Mouse (Mus musculus) liver, embryonic 12.5 days (tissue): ENCODE measurements at regions not wholly inside any gene's neighbourhood (a gene's known extent, or its start where the extent isn't known, plus 50 kb on each side); places are given as distances from the start of the nearest gene placed in this dataset.

Source experiments
- ATAC-seq: fragments of 200-750 bp; cut with Nextera tagmentation; 2 replicates; pipeline ENCODE4 v1.8.0; 2017; ENCODE audit warnings: moderate number of reproducible peaks, mild to moderate bottlenecking, moderate library complexity
- H3K27ac ChIP-seq: fragments of 300-500 bp; sonication (generic); 2 replicates; pipeline ENCODE4 v1.5.1; 2016; ENCODE audit warnings: mild to moderate bottlenecking
- H3K27me3 ChIP-seq: fragments of 300-500 bp; sonication (generic); replicated peaks from 2 replicates; pipeline ENCODE4 v1.6.1; 2016; ENCODE audit warnings: mild to moderate bottlenecking, moderate library complexity
- H3K36me3 ChIP-seq: fragments of 300-500 bp; sonication (generic); 2 replicates; pipeline ENCODE4 v1.6.1; 2016; ENCODE audit warnings: mild to moderate bottlenecking, moderate library complexity
- H3K4me1 ChIP-seq: fragments of 300-500 bp; sonication (generic); 2 replicates; pipeline ENCODE4 v1.6.1; 2016
- H3K4me2 ChIP-seq: fragments of 300-500 bp; sonication (generic); 2 replicates; pipeline ENCODE4 v1.6.1; 2016; ENCODE audit warnings: mild to moderate bottlenecking, moderate library complexity
- H3K4me3 ChIP-seq: fragments of 300-500 bp; sonication (generic); 2 replicates; pipeline ENCODE4 v1.5.1; 2016; ENCODE audit warnings: mild to moderate bottlenecking, moderate library complexity
- H3K9ac ChIP-seq: fragments of 300-500 bp; sonication (generic); 2 replicates; pipeline ENCODE4 v1.6.1; 2016; ENCODE audit warnings: mild to moderate bottlenecking, moderate library complexity
- H3K9me3 ChIP-seq: fragments of 300-500 bp; sonication (generic); replicated peaks from 2 replicates; pipeline ENCODE4 v1.6.1; 2016; ENCODE audit warnings: mild to moderate bottlenecking, moderate library complexity
- WGBS: fragments of 180-500 bp; shearing (Covaris S2); methylation state at CpG from one replicate; pipeline ENCODE4 v1.1.7; 2016; ENCODE audit not compliant: insufficient replicate concordance; 5-methylcytosine and 5-hydroxymethylcytosine counted together

DNA sequence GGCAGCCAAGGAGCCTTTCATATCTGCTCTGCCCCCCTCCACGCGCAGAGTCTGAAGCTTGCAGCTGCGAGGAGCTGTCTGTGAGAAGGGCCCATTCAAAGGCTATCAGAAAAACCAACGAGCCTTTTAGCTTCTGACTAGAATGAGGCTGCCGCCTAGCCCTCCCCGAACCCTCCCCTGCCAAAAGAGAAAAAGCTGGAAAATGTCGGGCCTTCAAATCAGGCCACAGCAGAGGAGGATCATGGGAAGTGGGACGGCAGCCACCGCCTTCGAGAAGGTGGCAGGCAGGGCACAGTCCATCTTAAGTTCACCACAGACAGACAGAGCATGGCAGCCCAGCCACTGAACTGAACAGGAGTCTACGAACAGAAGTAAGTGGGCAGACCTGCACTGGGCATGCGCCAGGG, 108.6 kb upstream of the Igsf21 start:
- no peaks in the 10 kb centered on the region for H3K27me3 ChIP-seq
- H3K9ac ChIP-seq = no peak overlapping the region
- no peaks in the 10 kb centered on the region for H3K9me3 ChIP-seq
- 63% methylated on average over 12 of the region's 12 CpGs for WGBS
- H3K4me3 ChIP-seq = no peak overlapping the region
- no peaks in the 10 kb centered on the region for H3K36me3 ChIP-seq
- ATAC-seq = no peak
- H3K4me2 ChIP-seq = no peak overlapping the region
- H3K27ac ChIP-seq = no peak overlapping the region
- no peaks in the 10 kb centered on the region for H3K4me1 ChIP-seq

DNA sequence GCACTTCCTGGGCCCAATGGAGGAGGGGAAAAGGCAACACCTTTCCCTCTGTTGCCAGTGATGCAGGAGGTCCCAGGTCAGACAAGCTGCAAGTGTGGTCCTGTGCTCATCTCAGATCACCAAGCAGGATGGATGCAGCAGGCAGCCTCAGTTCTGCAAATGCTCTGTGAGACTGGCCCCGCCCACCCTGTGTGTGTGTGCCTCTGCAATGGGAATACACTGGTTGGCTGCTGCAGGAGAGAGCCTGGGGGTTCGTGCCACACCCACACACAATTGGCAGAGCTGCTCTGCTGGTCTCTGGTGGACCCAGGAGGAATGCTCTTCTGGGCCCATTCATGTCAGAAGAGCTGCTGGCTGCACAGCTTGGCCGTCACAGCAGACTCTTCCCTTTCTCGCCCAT, 102.2 kb upstream of the Igsf21 start:
- Histone ChIP-seq H3K9ac (no peak overlapping the region), H3K4me1 (no peaks in the 10 kb centered on the region), H3K36me3 (no peaks in the 10 kb centered on the region), H3K4me3 (no peak overlapping the region), H3K9me3 (0 out of 2 replicates have a peak, but pooled peaks cover 7% of the 10 kb centered on the region), H3K27me3 (no peaks in the 10 kb centered on the region), H3K4me2 (no peak overlapping the region), H3K27ac (no peak overlapping the region)
- no peak for ATAC-seq
- WGBS = 58% methylated on average over 4 of the region's 4 CpGs

GRCm38 (mm10) chr4:140330138-140330537, 83.6 kb upstream of the Igsf21 start:
- 69% methylated on average over 4 of the region's 4 CpGs for WGBS
- H3K4me3 ChIP-seq = no peak overlapping the region
- no peaks in the 10 kb centered on the region for H3K36me3 ChIP-seq
- no peaks in the 10 kb centered on the region for H3K27me3 ChIP-seq
- peaks cover 21% of the 10 kb centered on the region for H3K9me3 ChIP-seq
- no peak overlapping the region for H3K27ac ChIP-seq
- H3K4me1 ChIP-seq = no peaks in the 10 kb centered on the region
- ATAC-seq = no peak
- no peak overlapping the region for H3K9ac ChIP-seq
- no peak overlapping the region for H3K4me2 ChIP-seq

DNA sequence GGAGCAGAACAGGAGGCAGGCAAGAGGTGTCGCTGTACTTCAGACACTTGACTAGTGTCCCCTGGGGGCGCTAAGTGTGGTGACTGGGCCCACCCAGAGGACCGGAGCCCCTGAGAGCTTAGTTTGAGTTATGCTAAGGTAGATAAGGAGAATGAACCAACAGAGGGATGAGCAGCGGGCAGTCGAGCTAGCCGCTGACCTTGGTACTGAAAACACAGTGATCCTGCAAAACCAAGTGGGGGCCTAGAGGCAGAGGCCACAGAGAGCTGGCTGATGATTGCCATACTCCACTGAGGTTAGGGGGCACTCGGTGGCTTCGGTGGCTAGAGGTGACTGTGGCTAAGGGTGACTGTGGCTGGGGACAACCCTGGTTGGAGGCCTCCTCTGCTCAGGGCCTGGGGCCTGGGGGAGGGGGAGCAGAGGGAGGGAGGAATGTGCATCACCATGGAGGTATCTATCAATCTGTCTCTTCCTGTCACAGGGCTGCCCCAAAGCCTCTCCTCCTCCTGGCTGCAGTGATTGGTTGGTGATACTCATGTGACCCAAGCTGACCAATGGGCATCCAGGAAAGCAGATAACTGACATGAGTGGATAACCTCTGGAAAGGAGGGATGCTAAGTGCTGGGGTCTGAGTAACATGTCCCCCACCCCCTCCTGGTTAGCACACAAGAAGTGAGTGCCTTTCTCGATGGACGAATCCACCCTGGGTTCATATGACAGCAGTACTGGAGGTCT, 80.3 kb upstream of the Igsf21 start:
- WGBS = 30% methylated on average over 10 of the region's 10 CpGs
- no peak overlapping the region for H3K4me2 ChIP-seq
- no peak for ATAC-seq
- H3K27me3 ChIP-seq = no peaks in the 10 kb centered on the region
- H3K27ac ChIP-seq = no peak overlapping the region
- H3K9ac ChIP-seq = no peak overlapping the region
- no peak overlapping the region for H3K4me3 ChIP-seq
- no peaks in the 10 kb centered on the region for H3K4me1 ChIP-seq
- H3K36me3 ChIP-seq = no peaks in the 10 kb centered on the region
- H3K9me3 ChIP-seq = peaks cover 46% of the 10 kb centered on the region

DNA sequence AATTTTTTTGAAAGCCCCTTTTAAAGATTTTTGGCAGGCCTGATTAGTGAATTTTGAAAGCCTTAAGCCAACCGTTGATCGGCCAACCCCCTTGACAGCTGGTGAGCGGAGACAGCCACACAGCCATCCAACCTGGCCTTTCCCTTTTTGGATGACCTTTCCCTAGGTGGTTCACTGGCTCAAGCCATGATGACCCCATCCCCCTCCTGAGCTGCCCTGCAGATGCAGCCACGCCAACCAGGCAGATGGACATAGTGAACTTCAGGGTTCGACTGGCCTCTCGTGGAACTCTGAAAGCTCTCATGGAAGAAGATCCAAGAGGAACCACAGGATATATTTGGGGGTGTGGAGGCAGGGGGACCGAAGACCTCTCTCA, 79.1 kb upstream of the Igsf21 start:
- Histone ChIP-seq H3K4me2 (no peak overlapping the region), H3K27ac (no peak overlapping the region), H3K4me3 (no peak overlapping the region), H3K9ac (no peak overlapping the region), H3K36me3 (no peaks in the 10 kb centered on the region), H3K9me3 (peaks cover 51% of the 10 kb centered on the region), H3K4me1 (no peaks in the 10 kb centered on the region), H3K27me3 (no peaks in the 10 kb centered on the region)
- ATAC-seq = no peak
- 71% methylated on average over 7 of the region's 7 CpGs for WGBS

DNA sequence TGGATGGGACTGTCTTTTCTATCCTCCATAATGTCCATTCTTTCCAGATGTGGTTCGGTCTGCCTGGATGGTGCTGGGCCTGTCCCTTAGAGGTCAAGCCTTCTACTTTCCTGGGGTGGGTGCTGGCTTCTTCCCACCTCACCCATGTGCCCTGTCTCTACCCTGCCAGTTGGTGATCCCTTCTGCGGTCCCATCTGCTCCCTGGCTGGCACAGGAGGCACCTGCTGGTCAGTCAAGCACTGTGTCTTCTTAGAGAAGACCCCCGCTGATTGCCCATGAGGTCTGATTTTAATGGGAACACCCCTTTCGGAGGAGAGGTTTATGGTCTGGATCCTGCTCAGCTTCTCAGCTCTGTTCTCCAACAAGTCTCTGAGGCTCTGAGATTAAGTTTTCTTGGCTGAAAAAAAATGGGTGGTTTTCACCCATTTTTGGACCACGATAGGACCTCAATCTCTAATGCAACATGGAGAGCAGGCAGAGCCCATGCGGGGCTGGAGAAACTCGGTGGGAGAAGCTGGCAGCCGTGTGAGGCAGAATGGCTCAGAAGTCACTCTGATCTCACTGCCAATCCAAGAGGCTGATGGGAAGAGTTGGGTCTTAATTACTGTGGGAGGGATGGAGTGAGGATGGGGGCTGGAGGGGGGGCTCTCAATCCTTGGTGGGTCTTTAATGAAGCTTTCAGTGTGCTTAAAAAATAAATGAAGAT, 78.5 kb upstream of the Igsf21 start:
- no peak for ATAC-seq
- WGBS = 68% methylated on average over 8 of the region's 8 CpGs

DNA sequence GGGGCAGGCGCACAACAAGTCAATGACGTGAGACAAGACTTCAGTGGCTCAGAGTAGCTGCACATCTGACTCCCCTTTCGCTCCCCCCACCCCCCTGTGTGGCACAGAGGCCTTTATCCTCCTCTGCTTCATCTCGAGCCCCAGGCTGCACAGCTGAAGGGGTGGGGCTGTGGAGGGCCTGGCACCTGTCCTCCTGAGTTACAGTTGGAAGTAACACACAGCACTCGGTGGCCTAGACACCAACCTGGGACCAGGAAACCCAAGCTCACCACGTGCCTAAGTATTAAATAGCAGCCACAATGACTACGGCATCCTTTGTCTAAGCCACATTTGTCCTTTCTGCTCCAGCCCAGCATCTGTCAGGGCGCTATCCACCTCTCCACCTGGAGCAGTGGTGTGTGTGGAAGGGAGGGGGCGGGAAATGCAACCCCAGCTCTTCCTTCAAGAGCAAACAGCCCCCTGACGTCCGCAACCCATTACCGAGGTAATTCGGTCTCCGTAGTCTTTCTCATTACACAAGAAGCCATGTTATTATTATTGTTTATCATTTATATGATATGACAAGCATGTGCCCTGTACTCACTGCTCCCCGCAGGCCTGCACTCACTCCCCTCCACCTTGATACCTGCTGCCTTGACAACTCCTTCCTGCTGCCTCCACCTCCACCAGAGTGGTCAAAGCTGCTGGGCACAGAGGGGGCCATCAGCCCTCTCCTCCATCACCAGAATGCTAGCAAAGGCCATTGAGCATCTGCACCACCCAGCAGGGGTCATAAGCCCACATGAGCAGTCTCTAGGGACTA, 73.7 kb upstream of the Igsf21 start:
- Histone ChIP-seq H3K9me3 (peaks cover 43% of the 10 kb centered on the region), H3K4me2 (no peak overlapping the region), H3K9ac (no peak overlapping the region), H3K27ac (no peak overlapping the region), H3K4me3 (no peak overlapping the region), H3K27me3 (no peaks in the 10 kb centered on the region), H3K36me3 (no peaks in the 10 kb centered on the region), H3K4me1 (no peaks in the 10 kb centered on the region)
- WGBS = 71% methylated on average over 15 of the region's 15 CpGs
- ATAC-seq = no peak

More for the DNA sequence above, 78.5 kb upstream of the Igsf21 start:
- H3K4me1 ChIP-seq = no peaks in the 10 kb centered on the region
- peaks cover 49% of the 10 kb centered on the region for H3K9me3 ChIP-seq
- no peak overlapping the region for H3K27ac ChIP-seq
- no peak overlapping the region for H3K9ac ChIP-seq
- no peaks in the 10 kb centered on the region for H3K36me3 ChIP-seq
- H3K27me3 ChIP-seq = no peaks in the 10 kb centered on the region
- no peak overlapping the region for H3K4me3 ChIP-seq
- no peak overlapping the region for H3K4me2 ChIP-seq

GRCm38 (mm10) chr4:140312635-140313034, 66.1 kb upstream of the Igsf21 start:
- Histone ChIP-seq H3K9me3 (peaks cover 20% of the 10 kb centered on the region), H3K4me1 (no peaks in the 10 kb centered on the region), H3K4me2 (no peak overlapping the region), H3K4me3 (no peak overlapping the region), H3K36me3 (no peaks in the 10 kb centered on the region), H3K27ac (no peak overlapping the region), H3K9ac (no peak overlapping the region), H3K27me3 (no peaks in the 10 kb centered on the region)
- 74% methylated on average over 16 of the region's 16 CpGs for WGBS
- no peak for ATAC-seq

GRCm38 (mm10) chr4:140307481-140307880, 60.9 kb upstream of the Igsf21 start:
- WGBS = 76% methylated on average over 8 of the region's 8 CpGs
- Histone ChIP-seq H3K27me3 (no peaks in the 10 kb centered on the region), H3K4me1 (no peaks in the 10 kb centered on the region), H3K4me3 (no peak overlapping the region), H3K27ac (no peak overlapping the region), H3K4me2 (no peak overlapping the region), H3K36me3 (no peaks in the 10 kb centered on the region), H3K9me3 (peaks cover 31% of the 10 kb centered on the region), H3K9ac (no peak overlapping the region)
- no peak for ATAC-seq

DNA sequence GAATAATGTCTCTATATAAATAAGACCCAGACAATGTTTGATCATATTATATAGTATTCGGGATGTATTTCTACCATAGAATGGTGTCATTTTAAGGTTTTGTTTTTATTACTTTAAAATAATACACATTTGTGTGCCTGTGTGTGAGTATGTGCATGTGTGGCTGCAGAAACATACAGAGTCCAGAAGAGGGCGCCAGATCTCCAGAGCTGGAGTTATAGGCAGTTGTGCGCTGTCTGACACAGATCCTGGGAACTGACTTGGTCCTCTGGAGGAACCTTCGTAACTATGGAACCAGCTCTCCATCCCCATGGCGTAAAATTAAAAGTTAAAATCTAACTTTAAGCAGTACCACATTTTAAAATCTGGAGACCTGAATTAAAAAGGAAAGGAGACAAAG, 58.4 kb upstream of the Igsf21 start:
- 66% methylated on average over 5 of the region's 5 CpGs for WGBS
- Histone ChIP-seq H3K9ac (no peak overlapping the region), H3K36me3 (no peaks in the 10 kb centered on the region), H3K4me1 (no peaks in the 10 kb centered on the region), H3K4me3 (no peak overlapping the region), H3K9me3 (peaks cover 28% of the 10 kb centered on the region), H3K27me3 (no peaks in the 10 kb centered on the region), H3K4me2 (no peak overlapping the region), H3K27ac (no peak overlapping the region)
- ATAC-seq = no peak

DNA sequence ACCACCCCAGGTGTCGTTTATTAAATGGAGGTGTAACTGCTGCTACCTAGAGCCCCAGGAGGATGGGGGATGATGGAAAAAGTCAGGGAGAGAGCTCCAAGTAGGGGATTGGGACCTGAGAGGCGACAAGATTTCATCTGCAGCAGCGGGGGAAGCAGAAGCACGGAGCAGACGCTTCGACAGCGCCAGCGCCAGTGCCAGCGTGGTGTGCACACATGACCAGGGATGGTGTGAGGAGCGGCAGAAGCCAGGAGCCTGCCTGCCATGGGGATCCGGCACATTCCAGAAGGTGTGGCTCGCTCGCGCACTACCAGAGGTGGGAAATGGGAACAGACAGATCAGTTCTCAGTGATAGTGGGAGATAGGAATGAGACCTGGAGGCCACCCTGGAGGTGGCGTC, 55.1 kb upstream of the Igsf21 start:
- no peak overlapping the region for H3K9ac ChIP-seq
- no peak overlapping the region for H3K27ac ChIP-seq
- no peak for ATAC-seq
- WGBS = 66% methylated on average over 15 of the region's 15 CpGs
- no peaks in the 10 kb centered on the region for H3K36me3 ChIP-seq
- H3K27me3 ChIP-seq = no peaks in the 10 kb centered on the region
- no peak overlapping the region for H3K4me2 ChIP-seq
- no peak overlapping the region for H3K4me3 ChIP-seq
- H3K4me1 ChIP-seq = no peaks in the 10 kb centered on the region
- H3K9me3 ChIP-seq = peaks cover 26% of the 10 kb centered on the region

DNA sequence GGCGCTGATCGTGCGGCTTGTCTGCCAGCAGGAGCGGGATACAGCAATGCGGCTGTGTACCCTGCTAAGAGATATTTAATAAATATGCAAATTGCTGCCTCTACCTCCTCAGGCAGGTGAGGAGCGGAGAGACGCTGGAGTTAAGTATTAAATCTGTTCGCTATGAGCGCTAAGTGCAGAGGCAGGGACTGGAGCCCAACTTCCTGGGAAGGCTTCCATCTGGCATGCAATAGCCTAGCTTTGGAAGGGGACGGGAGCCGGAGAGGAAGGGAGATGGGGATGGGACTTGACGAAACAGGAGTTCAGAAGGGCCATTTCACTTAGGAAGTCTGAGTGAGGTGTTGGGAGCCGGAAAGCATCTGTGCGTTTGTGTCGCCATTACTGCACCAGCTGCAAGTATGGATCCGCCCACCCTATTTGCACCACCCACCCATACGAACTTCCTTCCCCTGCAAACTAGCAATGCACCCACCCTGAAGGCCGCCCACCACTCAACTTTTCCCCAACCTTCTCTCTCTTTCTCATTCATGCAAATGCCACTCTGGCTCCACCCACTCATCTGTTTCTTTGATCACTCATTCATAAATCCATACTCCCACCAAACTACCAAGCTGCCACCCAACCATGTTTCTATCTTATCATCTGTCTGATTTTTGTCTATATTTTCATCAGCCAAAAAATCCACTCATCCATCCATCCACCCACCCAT, 51.5 kb upstream of the Igsf21 start:
- 68% methylated on average over 18 of the region's 18 CpGs for WGBS
- H3K4me1 ChIP-seq = no peaks in the 10 kb centered on the region

More for the DNA sequence above, 51.5 kb upstream of the Igsf21 start:
- no peak overlapping the region for H3K9ac ChIP-seq
- no peak overlapping the region for H3K27ac ChIP-seq
- no peak overlapping the region for H3K4me3 ChIP-seq
- no peak overlapping the region for H3K4me2 ChIP-seq
- no peak for ATAC-seq
- no peaks in the 10 kb centered on the region for H3K36me3 ChIP-seq
- no peaks in the 10 kb centered on the region for H3K27me3 ChIP-seq
- peaks cover 9% of the 10 kb centered on the region for H3K9me3 ChIP-seq
